Mouse (Mus musculus): ENCODE data around the gene Olfr467.
"Not testable (repeated sequence)": the region's sequence is repeated elsewhere in the genome, so short reads cannot be mapped to it uniquely, and the experiment has no call there.

The Olfr467 gene

DNA sequence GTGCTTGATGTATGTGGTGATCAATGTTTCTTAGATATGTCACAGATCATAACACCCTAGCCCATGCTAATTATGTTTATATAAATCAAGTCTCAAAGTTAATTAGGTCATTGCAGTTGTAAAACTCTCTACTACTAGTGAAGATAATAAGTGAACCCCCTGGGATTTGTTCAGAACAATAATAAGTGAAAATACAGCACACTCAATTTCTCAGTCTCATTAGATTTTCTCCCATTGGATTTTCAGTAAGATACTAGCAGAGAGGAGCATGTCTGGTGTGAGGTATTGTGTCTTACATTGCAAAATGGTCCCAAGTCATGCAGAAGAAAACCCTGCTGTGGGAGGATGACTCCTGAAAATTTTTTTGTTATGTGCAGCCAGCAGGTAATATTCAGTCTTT is at the start of gene Olfr467:
Olfr467 (plus strand) TSS at position 301 of the 400 bp plus-strand sequence.
- DNase-seq = no peak

- DNase-seq = no peak
These were observed 41.3 kb upstream of the Olfr467 start for GRCm38 (mm10) chr7:107770812-107771211.

- no peak for DNase-seq
These were observed 33.8 kb upstream of the Olfr467 start for GRCm38 (mm10) chr7:107778216-107778615.

GRCm38 (mm10) chr7:107779611-107780010 is 32.5 kb upstream of the Olfr467 start:
- DNase-seq = peak; percentile 3

- peak; percentile 5 to 33 for DNase-seq
These were observed 24.0 kb upstream of the Olfr467 start for GRCm38 (mm10) chr7:107787977-107788620.

DNA sequence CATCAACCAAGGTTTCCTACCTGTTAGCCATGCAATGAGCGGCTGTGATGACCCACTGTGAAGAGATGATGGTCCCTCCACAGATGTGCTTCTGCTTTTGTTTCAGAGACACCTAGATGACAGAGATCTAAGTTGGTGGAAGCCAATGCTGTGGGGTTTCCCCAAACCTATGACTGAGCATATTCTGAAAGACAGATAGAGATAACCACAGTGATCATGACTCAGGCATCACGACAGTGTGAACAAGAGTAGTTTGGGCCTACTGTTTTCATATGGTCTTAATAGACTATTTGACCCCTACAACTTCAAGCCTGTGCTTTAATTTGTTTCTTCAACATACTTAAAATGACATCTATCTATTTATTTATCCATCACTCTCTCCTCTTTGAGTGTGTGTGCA is 15.6 kb upstream of the Olfr467 start:
- no peak for DNase-seq

DNA sequence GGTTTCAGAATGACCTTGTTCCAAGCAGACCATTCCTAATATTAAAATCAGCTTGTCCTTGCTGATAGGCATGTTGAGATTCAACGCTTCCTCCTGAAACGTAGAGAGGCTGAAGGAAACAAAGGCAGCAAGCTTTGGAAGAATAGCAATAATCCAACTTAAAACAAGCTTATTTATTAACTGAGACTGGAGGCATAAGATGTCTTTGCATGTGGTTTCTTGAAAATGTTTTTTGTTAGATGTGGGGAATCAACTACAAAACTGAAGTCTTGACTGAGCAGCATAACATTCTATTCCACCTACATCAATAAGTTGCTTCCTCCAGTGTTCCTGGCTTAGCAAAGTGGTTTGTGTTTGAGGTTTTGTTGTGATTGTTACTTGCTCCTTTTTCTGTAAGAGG is 11.0 kb upstream of the Olfr467 start, which contains the start of gene Ovch2:
Ovch2 (minus strand) TSS at position 101 of the 400 bp plus-strand sequence.
- no peak for DNase-seq

- DNase-seq = no peak
These were observed 9.9 kb upstream of the Olfr467 start for GRCm38 (mm10) chr7:107802138-107802537.

DNA sequence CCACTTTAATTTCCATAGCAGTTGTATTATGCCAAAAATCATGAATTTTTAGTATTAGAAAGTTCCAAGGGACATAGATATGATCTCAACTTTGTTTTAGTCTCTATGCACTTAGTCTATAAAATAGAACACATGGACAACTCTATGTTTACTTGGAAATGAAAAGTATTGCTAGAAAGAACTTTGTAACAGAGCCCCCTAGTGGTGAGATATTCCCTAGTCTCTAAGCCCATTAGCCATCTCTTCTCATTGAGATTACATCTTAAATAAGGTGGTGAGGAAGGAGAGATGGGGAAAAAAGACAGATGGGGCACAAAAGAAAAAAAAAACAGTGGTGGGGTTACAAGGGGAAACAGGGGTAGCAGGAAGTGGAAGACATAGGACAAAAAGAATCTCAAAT is 7.4 kb downstream of the Olfr467 start:
- DNase-seq = no peak

GRCm38 (mm10) chr7:107823867-107824266 is 11.8 kb downstream of the Olfr467 start:
- not testable (repeated sequence) for DNase-seq

- DNase-seq = not testable (repeated sequence)
These were observed 13.4 kb downstream of the Olfr467 start, which contains the start of gene Olfr469 for GRCm38 (mm10) chr7:107825441-107825840. TSS of gene Olfr469 (minus strand) at chr7:107825541.

DNA sequence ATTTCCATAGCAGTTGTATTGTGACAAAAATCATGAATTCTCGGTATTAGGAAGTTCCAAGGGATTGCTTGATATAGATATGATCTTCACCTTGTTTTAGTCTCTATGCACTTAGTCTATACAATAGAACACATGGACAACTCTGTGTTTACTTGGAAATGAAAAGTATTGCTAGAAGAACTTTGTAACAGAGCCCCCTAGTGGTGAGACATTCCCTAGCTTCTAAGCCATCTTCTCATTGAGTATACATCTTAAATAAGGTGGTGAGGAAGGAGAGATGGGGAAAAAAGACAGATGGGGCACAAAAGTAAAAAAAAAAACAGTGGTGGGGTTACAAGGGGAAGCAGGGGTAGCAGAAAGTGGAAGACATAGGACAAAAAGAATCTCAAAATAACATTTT is 29.7 kb downstream of the Olfr467 start:
- no peak for DNase-seq

- DNase-seq = not testable (repeated sequence)
These were observed 35.3 kb downstream of the Olfr467 start, which contains the start of gene Olfr470 for GRCm38 (mm10) chr7:107847390-107847789. TSS of gene Olfr470 (minus strand) at chr7:107847490.
